Mouse (Mus musculus): ENCODE results near the gene D130040H23Rik.
"Not testable (repeated sequence)": the region's sequence is repeated elsewhere in the genome, so short reads cannot be mapped to it uniquely, and the experiment has no call there.

The D130040H23Rik gene

GRCm38 (mm10) chr8:69270386-69271202, at the start of gene D130040H23Rik:
TSS of gene D130040H23Rik (plus strand) at chr8:69271080.
- DNase-seq (ENCODE audit: low read depth, low spot score), result peak; percentile 68

- DNase-seq (ENCODE audit: low read depth, low spot score), result no peak
These were observed 28.3 kb upstream of the D130040H23Rik start for GRCm38 (mm10) chr8:69242541-69242940.

DNA sequence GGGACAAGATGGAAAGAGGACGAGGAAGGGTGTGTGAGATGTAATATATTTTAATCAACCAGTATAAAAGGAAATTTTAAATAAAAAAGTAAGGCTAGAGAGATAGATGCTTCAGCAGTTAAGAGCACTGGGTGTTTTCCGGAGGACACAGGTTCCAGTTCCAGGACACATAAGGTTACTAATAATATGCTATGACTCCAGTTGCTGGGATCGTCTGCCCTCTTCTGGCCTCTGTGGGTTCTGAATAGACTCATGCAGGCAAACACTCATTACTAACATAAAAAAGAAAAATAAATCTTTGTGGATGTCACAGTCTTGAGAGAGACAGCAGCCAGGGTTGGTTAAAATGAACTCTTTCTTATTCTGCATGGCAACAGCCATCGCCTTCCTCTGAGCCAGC, 2.4 kb upstream of the D130040H23Rik start:
- no peak for DNase-seq (ENCODE audit: low read depth, low spot score)

- DNase-seq (ENCODE audit: low read depth, low spot score), result no peak
These were observed 299 bp downstream of the D130040H23Rik start for GRCm38 (mm10) chr8:69271203-69271554.

GRCm38 (mm10) chr8:69272435-69272834, 1.6 kb downstream of the D130040H23Rik start:
- DNase-seq (ENCODE audit: low read depth, low spot score), result no peak

DNA sequence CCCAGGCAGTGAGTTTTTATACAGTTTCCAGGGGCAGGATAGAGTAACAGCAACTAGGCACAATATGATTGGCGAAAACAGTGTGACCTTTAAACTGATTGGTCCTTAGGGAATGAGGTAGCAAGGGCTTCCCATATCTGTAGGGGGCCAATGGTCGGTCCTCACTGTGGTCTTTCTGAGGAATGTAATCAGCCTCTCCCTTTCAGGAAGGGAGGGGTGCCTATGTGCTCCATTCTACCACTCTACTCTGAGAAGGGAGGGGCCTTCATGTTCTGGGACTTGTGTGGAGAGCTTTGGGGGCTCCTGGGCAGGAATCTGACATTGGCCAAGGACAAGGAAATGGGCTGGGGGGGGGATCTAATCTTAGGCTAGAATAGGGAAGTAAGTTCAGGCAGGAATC, 53.9 kb downstream of the D130040H23Rik start:
- no peak for DNase-seq (ENCODE audit: low read depth, low spot score)

GRCm38 (mm10) chr8:69328301-69329288, 57.7 kb downstream of the D130040H23Rik start:
- DNase-seq (ENCODE audit: low read depth, low spot score), result peak; percentile 40

GRCm38 (mm10) chr8:69329289-69329688, 58.4 kb downstream of the D130040H23Rik start:
- not testable (repeated sequence) for DNase-seq (ENCODE audit: low read depth, low spot score)
